Mouse (Mus musculus) small intestine, adult 2 months (tissue): Measurements from ENCODE around the gene Odc1. TPM values are rescaled to one million over a fixed set of nuclear protein-coding genes. Genes with fewer than 3 reads are reported as not detected.
"Not testable (repeated sequence)": the region's sequence is repeated elsewhere in the genome, so short reads cannot be mapped to it uniquely, and the experiment has no call there.

Source experiments
- H3K27ac ChIP-seq: fragments of 200-500 bp; 2 replicates; pipeline ENCODE4 v1.5.1; 2012; ENCODE audit warnings: low read depth, low read length, control low read depth, inconsistent platforms; ENCODE audit not compliant: insufficient read depth
- H3K27me3 ChIP-seq: fragments of 200-500 bp; 2 replicates; pipeline ENCODE4 v1.6.1; 2012; ENCODE audit warnings: mild to moderate bottlenecking, moderate library complexity, low read length, inconsistent platforms; ENCODE audit not compliant: control insufficient read depth, insufficient read depth
- H3K36me3 ChIP-seq: fragments of 200-500 bp; 2 replicates; pipeline ENCODE4 v1.6.1; 2012; ENCODE audit warnings: mild to moderate bottlenecking, low read length, control low read depth, inconsistent platforms; ENCODE audit not compliant: control insufficient read depth, insufficient read depth
- H3K4me1 ChIP-seq: fragments of 200-500 bp; 2 replicates; pipeline ENCODE4 v1.6.1; 2012; ENCODE audit warnings: low read length, inconsistent platforms, mixed read lengths; ENCODE audit not compliant: control insufficient read depth, insufficient read depth, insufficient read length
- H3K4me3 ChIP-seq: fragments of 200-500 bp; 2 replicates; pipeline ENCODE4 v1.5.1; 2012; ENCODE audit warnings: low read depth, mild to moderate bottlenecking, control low read depth, inconsistent platforms, low read length, moderate library complexity
- CTCF ChIP-seq: fragments of 200-500 bp; IDR thresholded peaks from 2 replicates; pipeline ENCODE4 v1.5.1; 2012; ENCODE audit warnings: low read depth, mild to moderate bottlenecking, control low read depth, inconsistent platforms, low read length, moderate library complexity, mixed read lengths; ENCODE audit not compliant: insufficient replicate concordance, insufficient read length; ENCODE audit errors: extremely low read depth
- POLR2A ChIP-seq: fragments of 200-500 bp; IDR thresholded peaks from 2 replicates; pipeline ENCODE4 v1.6.1; 2012; ENCODE audit warnings: low read depth, mild to moderate bottlenecking, control low read depth, inconsistent platforms, low read length, moderate library complexity
- whole genome bisulfite sequencing: fragments of 180-500 bp; shearing (Covaris S2); methylation state at CpG from one replicate; pipeline ENCODE4 v1.1.7; 2018; 5-methylcytosine and 5-hydroxymethylcytosine counted together
- polyA plus RNA-seq: library from polyadenylated mRNA; depleted of rRNA; stranded (reverse); fragments of >200 nt; gene quantifications from 2 replicates; pipeline ENCODE4 v1.2.3, GENCODE M21; 2012

Odc1 gene
- polyA plus RNA-seq, 1 experiment, result 113 TPM

DNA sequence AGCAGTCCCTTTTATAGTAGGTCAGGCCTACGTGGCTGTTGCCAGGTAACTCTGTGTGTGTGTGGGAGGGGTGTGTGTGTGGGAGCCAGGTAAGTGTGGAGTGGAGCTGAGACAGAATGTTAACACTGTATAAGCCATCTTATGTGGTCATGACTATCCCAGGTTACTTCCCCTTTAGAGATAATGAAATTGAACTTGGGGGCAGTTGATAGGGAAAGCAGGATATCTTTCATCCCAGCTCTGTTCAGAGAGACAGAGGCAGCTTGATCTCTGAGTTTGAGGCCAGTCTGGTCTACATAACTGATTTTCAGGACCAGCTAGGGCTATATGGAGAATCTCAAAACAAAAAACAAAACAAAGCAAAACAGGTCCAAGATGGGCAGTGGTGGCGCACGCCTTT, 7.4 kb upstream of the Odc1 start:
- H3K27ac ChIP-seq, result no peak overlapping the region
- H3K4me3 ChIP-seq, result no peak overlapping the region
- H3K27me3 ChIP-seq, result no peaks in the 10 kb centered on the region
- 81% methylated on average over 3 of the region's 3 CpGs for WGBS
- peaks cover 21% of the 10 kb centered on the region; the same call in 1 of the 2 replicates for H3K4me1 ChIP-seq
- H3K36me3 ChIP-seq, result no peaks in the 10 kb centered on the region
- TF ChIP-seq CTCF, result no peak
- TF ChIP-seq POLR2A, result no peak

DNA sequence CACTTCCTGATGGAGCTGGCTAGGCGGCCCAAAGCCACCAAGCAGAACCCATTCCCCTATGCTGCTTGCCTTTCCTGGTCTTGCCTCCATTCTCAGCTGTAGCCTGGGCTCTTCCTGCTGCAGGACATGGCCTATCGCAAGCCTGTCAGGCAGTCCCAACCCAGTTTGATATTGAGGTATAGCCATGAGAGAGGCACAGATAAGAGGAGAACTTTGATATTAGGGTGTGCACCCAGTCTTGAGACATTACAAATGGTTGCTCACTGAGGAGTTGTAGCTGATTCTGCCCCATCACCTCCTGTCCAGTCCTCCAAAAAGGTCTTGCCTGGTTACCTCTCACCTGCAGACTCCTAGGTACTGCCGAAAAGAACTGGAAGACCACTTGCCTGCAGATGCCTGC, 6.5 kb upstream of the Odc1 start:
- Histone ChIP-seq H3K36me3 (no peaks in the 10 kb centered on the region), H3K4me1 (peaks cover 21% of the 10 kb centered on the region; the same call in 1 of the 2 replicates), H3K27me3 (no peaks in the 10 kb centered on the region), H3K4me3 (no peak overlapping the region), H3K27ac (peak overlapping the region; percentile 67)
- 50% methylated on average over 3 of the region's 3 CpGs for WGBS
- no peak for TF ChIP-seq CTCF

DNA sequence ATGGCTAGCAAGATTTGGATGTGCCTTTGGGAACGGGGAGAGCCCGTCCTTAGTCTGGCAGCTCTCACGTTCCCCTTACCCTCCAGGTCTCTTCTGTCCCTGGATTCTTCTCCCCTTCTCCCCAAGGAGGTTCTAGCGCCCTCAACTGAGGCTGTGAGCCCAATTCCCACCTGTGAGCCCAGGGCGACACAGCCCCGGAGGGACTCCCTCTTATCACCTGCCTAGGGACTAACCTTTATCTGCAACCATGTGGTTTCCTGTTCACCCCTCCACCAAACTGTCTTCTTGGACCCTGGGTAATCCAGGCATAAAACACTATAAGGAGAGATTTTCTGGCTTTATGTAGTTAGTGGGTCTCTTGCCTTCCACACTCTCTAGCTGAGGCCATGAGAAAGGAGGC, 5.6 kb upstream of the Odc1 start:
- TF ChIP-seq CTCF (no peak), POLR2A (no peak)
- no peak overlapping the region for H3K4me3 ChIP-seq
- H3K36me3 ChIP-seq, result no peaks in the 10 kb centered on the region
- WGBS, result 67% methylated on average over 6 of the region's 6 CpGs
- no peaks in the 10 kb centered on the region for H3K27me3 ChIP-seq
- H3K4me1 ChIP-seq, result peaks cover 22% of the 10 kb centered on the region; the same call in 1 of the 2 replicates
- no peak overlapping the region for H3K27ac ChIP-seq

DNA sequence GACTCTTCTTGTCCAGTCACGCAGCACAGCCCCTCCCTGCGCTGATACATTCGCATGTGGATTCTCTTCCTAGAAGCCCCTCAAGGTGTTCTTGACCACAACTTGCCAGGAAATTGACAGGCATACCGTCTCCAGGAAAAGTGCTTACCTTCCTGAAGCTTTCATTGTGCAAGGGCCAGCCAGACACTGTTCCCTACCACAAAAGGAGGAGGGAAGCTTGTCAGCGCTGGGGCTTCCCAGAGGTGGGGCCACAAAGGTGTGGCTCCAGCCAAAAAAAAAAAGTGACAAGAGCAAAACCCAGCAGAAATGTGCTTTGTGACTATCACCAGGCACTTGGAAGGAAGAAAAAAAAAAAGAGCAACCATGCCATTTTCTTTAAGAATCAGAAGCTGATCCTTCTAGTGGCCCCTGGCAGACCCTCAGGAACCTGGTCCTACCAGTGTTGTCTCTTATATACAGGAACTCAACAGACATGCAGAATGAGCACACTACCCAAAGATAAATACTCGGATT, 4.5 kb upstream of the Odc1 start:
- Histone ChIP-seq H3K27me3 (no peaks in the 10 kb centered on the region), H3K4me1 (peaks cover 24% of the 10 kb centered on the region), H3K36me3 (no peaks in the 10 kb centered on the region), H3K4me3 (no peak overlapping the region), H3K27ac (no peak overlapping the region)
- 76% methylated on average over 6 of the region's 6 CpGs for WGBS
- TF ChIP-seq POLR2A (no peak), CTCF (no peak)

DNA sequence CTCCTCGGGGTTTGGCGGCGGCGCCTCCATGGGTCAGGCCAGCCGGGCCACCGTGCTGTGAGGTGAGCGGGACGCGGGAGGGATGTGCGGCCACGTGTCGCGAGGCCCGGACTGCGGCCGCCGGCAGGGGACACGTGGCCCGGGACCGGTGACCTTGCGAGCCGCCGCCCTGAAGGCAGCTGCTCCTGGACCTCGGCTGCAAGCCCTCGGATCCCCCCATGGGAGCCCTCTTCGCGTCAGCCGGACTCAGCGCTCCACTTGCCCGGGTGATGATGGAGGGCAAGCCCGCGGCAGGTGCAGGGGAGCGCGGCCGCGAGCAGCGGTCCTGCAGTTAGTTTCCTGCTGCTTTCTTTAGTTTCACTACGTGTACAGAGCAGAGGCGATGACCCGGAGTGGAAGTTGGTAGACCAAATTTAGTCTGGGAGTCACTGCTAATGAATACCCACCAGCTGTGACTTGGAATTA, 545 bp downstream of the Odc1 start:
- Histone ChIP-seq H3K27ac (peak overlapping the region; percentile 58), H3K4me1 (peaks cover 7% of the 10 kb centered on the region), H3K4me3 (peak overlapping the region; percentile 99), H3K27me3 (no peaks in the 10 kb centered on the region), H3K36me3 (peaks cover 22% of the 10 kb centered on the region)
- WGBS, result under 1% methylated on average over 40 of the region's 40 CpGs
- TF ChIP-seq CTCF (no peak), POLR2A (no peak)

DNA sequence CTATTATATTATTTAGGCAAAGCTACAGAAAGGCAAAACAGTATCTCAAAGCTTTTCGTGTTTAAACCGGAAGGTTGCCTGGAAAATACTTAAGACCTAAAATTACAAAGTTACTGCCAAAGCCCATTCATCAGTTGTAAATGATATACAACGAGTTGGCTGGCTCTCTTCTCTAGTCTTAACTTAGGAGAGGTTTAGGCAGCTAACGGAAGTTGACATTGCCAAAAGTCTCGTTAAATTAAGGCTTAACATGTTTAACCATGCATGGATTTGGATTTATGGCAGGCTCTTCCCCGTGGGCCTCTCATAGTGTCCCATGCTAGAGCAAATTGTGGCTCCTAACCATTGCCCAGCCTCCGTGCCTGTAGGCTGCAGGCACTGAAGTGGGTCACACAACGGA, 1.3 kb downstream of the Odc1 start:
- Histone ChIP-seq H3K27me3 (no peaks in the 10 kb centered on the region), H3K36me3 (peaks cover 24% of the 10 kb centered on the region), H3K4me1 (peaks cover 7% of the 10 kb centered on the region), H3K4me3 (peak overlapping the region; percentile 56), H3K27ac (no peak overlapping the region)
- TF ChIP-seq POLR2A (no peak), CTCF (no peak)
- WGBS, result 9% methylated on average over 8 of the region's 8 CpGs

DNA sequence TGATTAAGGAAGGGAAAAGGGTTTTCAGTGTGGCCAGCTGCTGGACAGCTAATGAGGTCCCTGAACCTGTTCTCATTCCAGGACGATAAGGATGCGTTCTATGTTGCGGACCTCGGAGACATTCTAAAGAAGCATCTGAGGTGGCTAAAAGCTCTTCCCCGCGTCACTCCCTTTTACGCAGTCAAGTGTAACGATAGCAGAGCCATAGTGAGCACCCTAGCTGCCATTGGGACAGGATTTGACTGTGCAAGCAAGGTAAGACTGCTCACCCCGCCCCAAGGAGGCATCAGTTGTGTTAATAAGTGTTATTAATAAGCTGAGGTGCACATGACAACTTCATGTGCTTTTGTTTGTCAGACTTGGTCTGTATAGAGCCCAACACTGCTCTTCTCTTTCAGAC, 3.0 kb downstream of the Odc1 start:
- Histone ChIP-seq H3K4me1 (peaks cover 13% of the 10 kb centered on the region), H3K36me3 (peaks cover 28% of the 10 kb centered on the region)
- not testable (repeated sequence) for H3K27me3 ChIP-seq, H3K4me3 ChIP-seq, H3K27ac ChIP-seq
- 94% methylated on average over 9 of the region's 9 CpGs for WGBS

DNA sequence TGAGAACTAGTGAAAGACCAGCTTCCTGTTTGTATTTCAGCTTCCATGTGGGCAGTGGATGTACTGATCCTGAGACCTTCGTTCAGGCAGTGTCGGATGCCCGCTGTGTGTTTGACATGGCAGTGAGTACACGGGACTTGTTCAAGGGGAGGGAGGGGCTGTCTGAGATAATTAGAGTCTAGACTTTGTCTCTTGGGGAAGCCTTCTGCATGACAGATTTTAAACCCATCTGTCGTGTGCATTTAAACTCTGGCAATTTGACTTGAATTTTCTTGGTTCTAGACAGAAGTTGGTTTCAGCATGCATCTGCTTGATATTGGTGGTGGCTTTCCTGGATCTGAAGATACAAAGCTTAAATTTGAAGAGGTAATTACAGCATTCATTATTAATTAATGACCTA, 3.9 kb downstream of the Odc1 start:
- no peak overlapping the region for H3K27ac ChIP-seq
- H3K27me3 ChIP-seq, result no peaks in the 10 kb centered on the region
- TF ChIP-seq CTCF, result no peak
- no peak for TF ChIP-seq POLR2A
- no peak overlapping the region for H3K4me3 ChIP-seq
- H3K36me3 ChIP-seq, result peaks cover 28% of the 10 kb centered on the region
- 67% methylated on average over 5 of the region's 5 CpGs for WGBS
- peaks cover 16% of the 10 kb centered on the region for H3K4me1 ChIP-seq

DNA sequence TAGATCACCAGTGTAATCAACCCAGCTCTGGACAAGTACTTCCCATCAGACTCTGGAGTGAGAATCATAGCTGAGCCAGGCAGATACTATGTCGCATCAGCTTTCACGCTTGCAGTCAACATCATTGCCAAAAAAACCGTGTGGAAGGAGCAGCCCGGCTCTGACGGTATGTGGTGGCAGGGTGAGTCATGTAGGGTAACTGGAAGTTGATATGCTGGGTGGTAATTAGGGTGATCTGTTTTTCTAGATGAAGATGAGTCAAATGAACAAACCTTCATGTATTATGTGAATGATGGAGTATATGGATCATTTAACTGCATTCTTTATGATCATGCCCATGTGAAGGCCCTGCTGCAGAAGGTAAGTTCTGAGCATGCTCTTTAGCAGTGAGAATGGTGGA, 4.8 kb downstream of the Odc1 start:
- H3K4me3 ChIP-seq, H3K27ac ChIP-seq, H3K27me3 ChIP-seq: not testable (repeated sequence)
- Histone ChIP-seq H3K4me1 (peaks cover 14% of the 10 kb centered on the region; the same call in 1 of the 2 replicates), H3K36me3 (peaks cover 28% of the 10 kb centered on the region)
- 76% methylated on average over 5 of the region's 5 CpGs for WGBS
